16 mouse cellular contexts compared by ENCODE assay signal in genomic region chr4:108845824-108846569, GRCm38 (mm10). TPM values are rescaled to one million over a fixed set of nuclear protein-coding genes. Genes with fewer than 3 reads are reported as not detected.
"Had no signal": no experiment of that assay in that cellular context is flagged by ENCODE, and none has a peak within 500 bp of the region (broad histone marks: within the 10 kb centered on the region; RNA-seq: fewer than 3 reads in every experiment).

No protein-coding gene starts in this region.

- H3K9me3 ChIP-seq: limb, embryonic 12.5 days; liver, embryonic 13.5 days; megakaryocyte, embryonic 14.5 days; midbrain, embryonic 15.5 days; neural tube, embryonic 13.5 days had no signal

- ATAC-seq: hindbrain, postnatal 0 days; liver, postnatal 0 days; midbrain, embryonic 15.5 days had no signal

- H3K4me2 ChIP-seq: limb, embryonic 12.5 days; liver, embryonic 13.5 days; midbrain, embryonic 11.5 days; midbrain, embryonic 15.5 days had no signal

- H3K36me3 ChIP-seq: midbrain, embryonic 15.5 days; neural tube, embryonic 13.5 days had no signal

- H3K4me3 ChIP-seq: limb, embryonic 12.5 days; liver, embryonic 13.5 days; megakaryocyte, embryonic 14.5 days; midbrain, embryonic 15.5 days; neural tube, embryonic 13.5 days had no signal

- H3K9ac ChIP-seq: limb, embryonic 12.5 days; liver, embryonic 13.5 days; liver, postnatal 0 days; midbrain, embryonic 15.5 days; neural tube, embryonic 13.5 days had no signal

- H3K27me3 ChIP-seq: limb, embryonic 12.5 days; liver, embryonic 13.5 days; megakaryocyte, embryonic 14.5 days; midbrain, embryonic 15.5 days; neural tube, embryonic 13.5 days had no signal

- DNase-seq: kidney, adult 18-20 months; kidney, postnatal 36 days; liver; liver, embryonic 13.5 days; liver, postnatal 0 days; retina, postnatal 1 day; right cerebral cortex, postnatal 4 days; spleen, adult 18-20 months; thymus, postnatal 4 days had no signal

- H3K27ac ChIP-seq: hindbrain, postnatal 0 days; limb, embryonic 12.5 days; liver, embryonic 13.5 days; macrophage; midbrain, embryonic 15.5 days; neural tube, embryonic 13.5 days had no signal

RNA-seq across cellular contexts. Expression of gene A730015C16Rik, which starts 2.4 kb away (rescaled TPM):
- polyA plus RNA-seq: macrophage had no signal

RNA-seq across cellular contexts. Expression of gene Rab3b, which starts 32.9 kb away (rescaled TPM):
- polyA plus RNA-seq: macrophage had no signal
